Mouse (Mus musculus) spleen, adult 2 months (tissue): ENCODE results near the gene Spen. TPM values are rescaled to one million over a fixed set of nuclear protein-coding genes. Genes with fewer than 3 reads are reported as not detected.

Experiments
- DNase-seq, 2 experiments: peaks; one replicate each; pipeline versions ENCODE4 v3.0.0 to v3.0.0-alpha.2; 2012 to 2021; ENCODE audit warnings: low spot score in 2 of 2, low read depth in 1 of 2
- H3K27ac ChIP-seq: fragments of 200-500 bp; 2 replicates; pipeline ENCODE4 v1.5.1; 2012; ENCODE audit warnings: low read length, inconsistent platforms; ENCODE audit not compliant: insufficient read depth
- H3K27me3 ChIP-seq: fragments of 200-500 bp; 2 replicates; pipeline ENCODE4 v1.6.1; 2012; ENCODE audit warnings: mild to moderate bottlenecking, moderate library complexity, low read length, inconsistent platforms; ENCODE audit not compliant: control insufficient read depth, insufficient read depth
- H3K36me3 ChIP-seq: fragments of 200-500 bp; 2 replicates; pipeline ENCODE4 v1.6.1; 2012; ENCODE audit warnings: mild to moderate bottlenecking, low read length, inconsistent platforms; ENCODE audit not compliant: control insufficient read depth, insufficient read depth
- H3K4me1 ChIP-seq: fragments of 200-500 bp; 2 replicates; pipeline ENCODE4 v1.6.1; 2011; ENCODE audit warnings: inconsistent platforms; ENCODE audit not compliant: control insufficient read depth, insufficient read depth, insufficient read length
- H3K4me3 ChIP-seq: fragments of 200-500 bp; 2 replicates; pipeline ENCODE4 v1.5.1; 2011; ENCODE audit warnings: mild to moderate bottlenecking, inconsistent platforms; ENCODE audit not compliant: insufficient read depth, insufficient read length; ENCODE audit errors: extremely low read depth
- CTCF ChIP-seq: fragments of 200-500 bp; IDR thresholded peaks from 2 replicates; pipeline ENCODE4 v1.5.1; 2011; ENCODE audit warnings: mild to moderate bottlenecking, inconsistent platforms; ENCODE audit not compliant: insufficient read depth, insufficient read length, insufficient replicate concordance; ENCODE audit errors: extremely low read depth
- POLR2A ChIP-seq: fragments of 200-500 bp; IDR thresholded peaks from 2 replicates; pipeline ENCODE4 v1.6.1; 2011; ENCODE audit warnings: low read depth, low read length, inconsistent platforms
- WGBS: fragments of 180-500 bp; shearing (Covaris S2); methylation state at CpG from one replicate; pipeline ENCODE4 v1.1.7; 2018; 5-methylcytosine and 5-hydroxymethylcytosine counted together
- polyA plus RNA-seq: library from polyadenylated mRNA; depleted of rRNA; stranded (reverse); fragments of >200 nt; gene quantifications from 2 replicates; pipeline ENCODE4 v1.2.3, GENCODE M21; 2012

Gene Spen
- polyA plus RNA-seq, 1 experiment: 28.2 TPM

DNA sequence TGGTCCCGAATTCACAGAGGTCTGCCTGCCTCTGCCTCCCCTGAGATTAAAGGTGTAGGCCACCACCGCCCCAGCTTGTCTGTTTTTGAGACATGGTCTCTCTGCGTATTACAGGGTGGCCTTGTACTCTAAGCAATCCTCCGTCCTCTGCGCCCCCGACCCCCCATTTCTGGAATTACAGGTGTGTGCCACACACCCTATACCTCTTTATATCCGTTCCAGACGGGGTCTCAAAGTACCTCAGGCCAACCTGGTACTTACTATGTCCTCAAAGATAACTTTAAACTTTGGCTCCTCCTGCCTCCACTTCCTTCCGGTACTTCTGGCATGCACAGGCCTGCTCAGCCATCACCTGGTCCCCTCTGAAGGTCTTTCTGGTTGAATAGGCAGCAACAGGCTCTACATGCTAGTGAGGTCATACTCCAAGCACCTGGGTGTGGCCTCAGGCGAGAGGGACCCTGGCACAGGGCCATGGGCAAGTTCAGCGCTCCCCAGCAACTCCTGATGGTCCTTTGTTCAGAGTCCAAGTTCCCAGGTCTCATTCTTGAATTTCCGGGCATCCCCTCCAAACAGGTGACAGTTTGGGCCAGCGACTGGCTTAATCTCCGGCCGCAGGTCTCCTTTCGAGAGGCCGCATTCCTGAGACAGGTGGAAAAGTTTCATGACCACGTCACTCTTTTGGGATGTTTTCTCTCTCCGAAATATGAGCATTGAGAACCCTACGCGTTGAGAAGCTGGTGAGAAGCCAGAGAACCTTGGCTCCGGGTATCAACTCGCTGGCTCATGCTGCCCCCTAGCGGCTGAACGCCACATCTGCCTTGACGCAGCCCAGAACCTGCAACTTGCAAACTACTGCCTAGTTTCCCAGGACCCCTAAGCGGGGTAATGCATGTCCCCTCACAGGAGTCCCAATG is 36.6 kb upstream of the Spen start:
- no peaks in the 10 kb centered on the region for H3K27me3 ChIP-seq
- WGBS: 44% methylated on average over 27 of the region's 27 CpGs
- H3K4me3 ChIP-seq: no peak overlapping the region
- no peak overlapping the region for H3K27ac ChIP-seq
- TF ChIP-seq POLR2A (no peak), CTCF (peak; percentile 94)
- H3K4me1 ChIP-seq: no peaks in the 10 kb centered on the region
- no peaks in the 10 kb centered on the region for H3K36me3 ChIP-seq
- DNase-seq: peak; percentile 47 to 79

DNA sequence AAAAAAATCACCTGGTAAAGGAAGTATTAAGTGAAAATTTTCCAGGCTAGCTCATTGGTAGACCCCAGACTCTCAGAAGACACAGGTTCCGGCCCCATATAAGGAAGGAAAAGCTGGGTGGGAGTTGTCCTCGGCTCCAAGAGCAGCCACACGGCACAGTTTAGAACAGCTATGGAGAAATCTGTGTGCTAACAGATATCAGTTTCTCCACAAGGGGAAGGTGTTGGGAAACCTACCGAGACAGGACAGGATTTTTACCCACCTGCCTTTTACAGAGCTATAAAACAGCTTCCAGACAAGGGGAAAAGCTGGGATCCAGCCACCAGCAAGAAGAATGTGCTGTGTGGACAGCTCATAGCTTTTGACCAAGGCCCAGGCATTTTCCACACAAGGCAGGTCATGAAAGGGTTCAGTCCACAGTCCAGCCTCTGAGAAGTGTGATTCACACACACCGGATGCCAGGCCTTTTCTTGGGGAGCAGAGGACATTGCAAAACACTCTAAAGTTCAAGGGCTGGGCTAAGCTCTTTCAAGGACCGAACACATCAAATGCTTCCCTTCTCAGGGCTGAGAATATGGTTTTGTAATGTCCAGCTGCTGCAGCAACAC is 35.1 kb upstream of the Spen start:
- Histone ChIP-seq H3K36me3 (no peaks in the 10 kb centered on the region), H3K27me3 (no peaks in the 10 kb centered on the region), H3K4me1 (no peaks in the 10 kb centered on the region), H3K4me3 (no peak overlapping the region), H3K27ac (no peak overlapping the region)
- TF ChIP-seq POLR2A (no peak), CTCF (no peak)
- DNase-seq: no peak
- 39% methylated on average over 6 of the region's 6 CpGs for WGBS

DNA sequence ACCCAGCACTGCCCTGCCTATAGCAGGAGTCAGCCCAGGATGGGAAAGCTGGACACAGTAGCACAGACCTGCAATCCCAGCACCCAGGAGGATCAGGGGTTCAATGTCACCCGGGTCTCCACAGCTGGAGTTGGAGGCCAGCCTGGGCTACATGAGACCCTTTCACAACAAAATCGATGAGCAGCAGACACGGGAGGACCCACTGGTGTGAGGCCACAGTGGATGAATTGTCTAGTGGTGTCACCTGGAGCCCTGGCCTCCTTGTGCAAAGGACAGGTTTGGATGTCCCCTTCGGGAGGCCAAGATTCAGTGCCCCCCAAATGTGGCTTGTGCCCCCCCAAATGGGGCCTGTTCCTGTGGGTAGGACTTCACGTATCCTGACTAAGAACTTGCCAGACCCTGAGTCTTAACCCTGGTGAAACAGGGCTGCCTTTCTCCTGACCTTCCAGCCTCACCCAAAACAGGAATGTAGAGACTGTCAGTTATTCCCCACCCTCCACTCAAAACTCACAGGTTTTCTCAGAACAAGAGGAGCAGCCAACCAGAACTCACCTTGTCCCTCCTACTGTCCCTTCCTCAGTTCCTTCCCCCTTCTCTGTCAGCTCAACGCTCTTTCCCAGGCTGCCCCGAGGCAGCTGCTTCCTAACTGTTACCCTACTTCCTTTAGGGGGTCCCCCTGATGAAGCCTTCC is 34.4 kb upstream of the Spen start:
- Histone ChIP-seq H3K27ac (no peak overlapping the region), H3K36me3 (no peaks in the 10 kb centered on the region), H3K4me1 (no peaks in the 10 kb centered on the region), H3K27me3 (no peaks in the 10 kb centered on the region), H3K4me3 (no peak overlapping the region)
- DNase-seq: no peak
- 45% methylated on average over 7 of the region's 7 CpGs for WGBS
- no peak for TF ChIP-seq CTCF
- TF ChIP-seq POLR2A: no peak

DNA sequence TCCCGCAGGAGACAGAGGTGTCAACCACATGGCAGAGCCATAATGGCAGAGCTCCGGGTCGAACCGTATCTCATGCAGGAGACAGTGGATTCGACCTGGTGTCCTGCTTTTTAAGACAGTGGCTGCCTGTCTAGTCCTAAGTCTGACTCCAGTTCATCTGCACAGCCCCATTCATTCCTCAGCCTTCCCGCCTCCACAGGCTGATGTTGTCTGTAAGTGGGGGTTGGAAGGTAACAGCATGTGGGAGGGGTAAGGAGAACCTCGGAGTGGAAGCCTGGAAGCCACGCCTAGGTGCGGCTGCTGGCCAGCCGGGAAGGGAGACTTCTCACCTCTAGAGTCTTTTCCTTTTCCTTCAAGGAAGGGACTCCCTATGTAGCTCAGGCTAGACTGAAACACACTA is 33.5 kb upstream of the Spen start:
- no peak overlapping the region for H3K27ac ChIP-seq
- WGBS: 89% methylated on average over 10 of the region's 10 CpGs
- TF ChIP-seq POLR2A (no peak), CTCF (no peak)

DNA sequence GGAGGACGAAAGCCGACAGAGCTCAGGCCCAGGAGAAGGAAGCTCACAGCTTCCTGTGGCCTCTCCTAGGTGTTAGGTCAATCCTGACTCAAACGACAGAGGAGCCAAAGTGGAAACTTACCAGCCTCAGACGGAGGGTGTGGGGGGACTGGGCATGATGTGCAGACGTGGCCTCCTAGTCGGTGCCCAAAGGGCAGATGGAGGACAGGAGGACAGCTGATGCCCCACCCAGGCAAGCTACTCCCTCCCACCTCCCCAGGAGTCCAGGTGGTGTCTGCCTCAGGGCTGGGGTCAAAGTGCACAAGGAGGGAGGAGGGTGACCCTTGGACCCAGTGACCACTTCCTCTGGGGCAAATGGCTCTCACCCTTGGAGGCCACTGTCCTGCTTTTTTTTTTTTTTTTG is 32.9 kb upstream of the Spen start:
- DNase-seq: no peak
- Histone ChIP-seq H3K27ac (no peak overlapping the region), H3K27me3 (no peaks in the 10 kb centered on the region), H3K36me3 (no peaks in the 10 kb centered on the region), H3K4me1 (no peaks in the 10 kb centered on the region), H3K4me3 (no peak overlapping the region)
- 53% methylated on average over 6 of the region's 6 CpGs for WGBS
- TF ChIP-seq POLR2A: no peak

More for the DNA sequence above, 33.5 kb upstream of the Spen start:
- no peaks in the 10 kb centered on the region for H3K27me3 ChIP-seq
- no peak for DNase-seq
- no peaks in the 10 kb centered on the region for H3K4me1 ChIP-seq
- no peaks in the 10 kb centered on the region for H3K36me3 ChIP-seq
- no peak overlapping the region for H3K4me3 ChIP-seq

DNA sequence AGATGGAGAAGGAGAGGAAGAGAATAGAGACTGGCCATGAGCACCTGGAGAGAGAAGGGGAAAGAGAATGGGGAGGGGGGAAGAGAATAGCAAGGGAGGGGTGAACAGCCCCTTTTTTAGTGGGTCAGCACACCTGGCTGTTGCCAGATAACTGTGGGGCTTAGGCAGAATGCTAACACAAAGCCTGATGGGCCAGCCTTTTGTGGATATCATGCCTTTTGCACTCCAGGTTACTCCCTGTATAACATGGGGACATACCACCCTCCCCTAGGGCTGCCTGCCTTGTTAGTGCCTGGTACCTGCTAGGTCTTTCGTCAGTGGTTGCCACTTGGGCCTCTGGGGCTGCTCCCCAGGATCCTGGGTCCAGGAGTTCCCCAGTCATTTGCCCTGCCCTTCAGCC is 32.4 kb upstream of the Spen start:
- H3K27ac ChIP-seq: no peak overlapping the region
- DNase-seq: no peak
- 96% methylated on average over 1 of the region's 1 CpGs for WGBS
- TF ChIP-seq POLR2A (no peak), CTCF (no peak)
- no peaks in the 10 kb centered on the region for H3K36me3 ChIP-seq
- H3K4me1 ChIP-seq: no peaks in the 10 kb centered on the region
- no peaks in the 10 kb centered on the region for H3K27me3 ChIP-seq
- H3K4me3 ChIP-seq: no peak overlapping the region
